18 mouse cellular contexts compared by ENCODE assay signal in genomic region chr9:40245974-40246665, GRCm38 (mm10). TPM values are rescaled to one million over a fixed set of nuclear protein-coding genes. Genes with fewer than 3 reads are reported as not detected.
DNase-seq lines count a peak whose midpoint lies in the region; ATAC-seq lines count a peak whose summit lies in the region.
"Had no signal": no experiment of that assay in that cellular context is flagged by ENCODE, and none has a peak within 500 bp of the region (broad histone marks: within the 10 kb centered on the region; RNA-seq: fewer than 3 reads in every experiment).

No protein-coding gene starts in this region.

- H3K4me1 ChIP-seq in heart, embryonic 15.5 days (replicated peaks), result peaks cover 30% of the 10 kb centered on the region

- DNase-seq in cerebellum, postnatal 14 days, result peak; percentile 69 to 70
- no peak for DNase-seq in cerebellum, postnatal 4 days (ENCODE audit: low spot score in 2 of 2)
- no peak for DNase-seq in heart, adult 9 months (ENCODE audit: low spot score in 2 of 2)
- DNase-seq in right cerebral cortex, postnatal 10 days (ENCODE audit: low spot score in 2 of 2), result peak; percentile 36 to 38
- DNase-seq in right cerebral cortex, adult 18-20 months, result no peak
- DNase-seq in thymus, postnatal 14 days, result no peak
- DNase-seq in left cerebral cortex, adult 18-20 months (ENCODE audit: low spot score in 2 of 2), result no peak
- DNase-seq: kidney, postnatal 14 days; lung, adult 18-20 months; lung, postnatal 4 days; right cerebral cortex, postnatal 4 days had no signal

- no peaks in the 10 kb centered on the region for H3K36me3 ChIP-seq in heart, embryonic 15.5 days
- H3K36me3 ChIP-seq: embryonic facial prominence, embryonic 13.5 days; forebrain, embryonic 10.5 days; limb, embryonic 13.5 days had no signal

- H3K9ac ChIP-seq in heart, embryonic 15.5 days, result no peak overlapping the region
- H3K9ac ChIP-seq: embryonic facial prominence, embryonic 13.5 days; limb, embryonic 13.5 days had no signal

- peak overlapping the region; percentile 27 for H3K27ac ChIP-seq in heart, embryonic 15.5 days
- H3K27ac ChIP-seq: embryonic facial prominence, embryonic 13.5 days; forebrain, embryonic 10.5 days; limb, embryonic 13.5 days had no signal

- H3K9me3 ChIP-seq in heart, embryonic 15.5 days (replicated peaks), result no peaks in the 10 kb centered on the region
- H3K9me3 ChIP-seq: forebrain, embryonic 10.5 days; limb, embryonic 13.5 days had no signal

- H3K27me3 ChIP-seq in heart, embryonic 15.5 days, result no peaks in the 10 kb centered on the region

- WGBS in heart, embryonic 15.5 days, result 74% methylated on average over 7 of the region's 7 CpGs

- no peak overlapping the region for H3K4me2 ChIP-seq in heart, embryonic 15.5 days
- H3K4me2 ChIP-seq: embryonic facial prominence, embryonic 13.5 days; limb, embryonic 13.5 days had no signal

- 0 out of 2 replicates have a peak, but pooled peaks have one; percentile 41 for ATAC-seq in heart, embryonic 15.5 days (replicated peaks; ENCODE audit: insufficient number of reproducible peaks, insufficient read depth, low FRiP score, low read depth)
- ATAC-seq: intestine, postnatal 0 days had no signal

- H3K4me3 ChIP-seq in heart, embryonic 15.5 days, result no peak overlapping the region
- H3K4me3 ChIP-seq: embryonic facial prominence, embryonic 13.5 days; forebrain, embryonic 10.5 days; limb, embryonic 13.5 days had no signal

RNA-seq across cellular contexts. Expression of gene Scn3b, which starts 22.9 kb away (rescaled TPM):
- 1.5 and 5.2 TPM in 2 replicates for polyA plus RNA-seq in heart, embryonic 15.5 days (2015; fragmentation: Nextera tagmentation; extraction: Ambion mirVana)
- total RNA-seq in left cerebral cortex, adult 18-20 months (2021), result 100 to 1,000 TPM; 115 to 118 TPM
- total RNA-seq: granulocyte monocyte progenitor cell, adult 5-6 weeks; monocyte, adult 5-6 weeks had no signal

RNA-seq across cellular contexts. Expression of gene Zfp202, which starts 54.0 kb away (rescaled TPM):
- polyA plus RNA-seq in heart, embryonic 15.5 days (2015; fragmentation: Nextera tagmentation; extraction: Ambion mirVana), result 2.8 and 4.1 TPM in 2 replicates
- 1 to 10 TPM; 3.4 to 3.6 TPM for total RNA-seq in left cerebral cortex, adult 18-20 months (2021)

Comparison
In these comparisons a context has a peak if more than half of its experiments do, and no peak if none do; other contexts are left out.
1. DNase-seq: peak in cerebellum, postnatal 14 days (2 of 2) and right cerebral cortex, postnatal 10 days (2 of 2); none in cerebellum, postnatal 4 days (0 of 2), heart, adult 9 months (0 of 2), right cerebral cortex, adult 18-20 months (single experiment), thymus, postnatal 14 days (single experiment) and left cerebral cortex, adult 18-20 months (0 of 2).